Mouse (Mus musculus) liver, adult 2 months (tissue): ENCODE results near the gene Acap1. TPM values are rescaled to one million over a fixed set of nuclear protein-coding genes. Genes with fewer than 3 reads are reported as not detected.
A peak's percentile ranks its signal among the peaks of the same experiment; 100 is the strongest.
"Not testable (repeated sequence)": the region's sequence is repeated elsewhere in the genome, so short reads cannot be mapped to it uniquely, and the experiment has no call there.

Source experiments
- DNase-seq: peaks from one replicate; pipeline ENCODE4 v3.0.0-alpha.2; 2011; ENCODE audit warnings: low read depth, low spot score; ENCODE audit errors: extremely low read depth
- H3K27ac ChIP-seq: fragments of 200-500 bp; replicated peaks from 2 replicates; pipeline ENCODE4 v1.5.1; 2012; ENCODE audit warnings: low read depth, mild to moderate bottlenecking, control low read depth, inconsistent platforms, low read length; ENCODE audit not compliant: insufficient read depth
- H3K27me3 ChIP-seq: fragments of 200-500 bp; 2 replicates; pipeline ENCODE4 v1.6.1; 2012; ENCODE audit warnings: mild to moderate bottlenecking, moderate library complexity, low read length, inconsistent platforms; ENCODE audit not compliant: control insufficient read depth, insufficient read depth
- H3K36me3 ChIP-seq: fragments of 200-500 bp; 2 replicates; pipeline ENCODE4 v1.6.1; 2012; ENCODE audit warnings: low read length, inconsistent platforms; ENCODE audit not compliant: control insufficient read depth, insufficient read depth
- H3K4me1 ChIP-seq: fragments of 200-500 bp; 2 replicates; pipeline ENCODE4 v1.6.1; 2011; ENCODE audit warnings: low read length; ENCODE audit not compliant: control insufficient read depth, insufficient read depth
- H3K4me3 ChIP-seq: fragments of 200-500 bp; 2 replicates; pipeline ENCODE4 v1.5.1; 2011; ENCODE audit warnings: low read depth, mild to moderate bottlenecking, control low read depth, low read length, moderate library complexity; ENCODE audit not compliant: insufficient read depth
- H3K79me2 ChIP-seq: fragments of 200-500 bp; 2 replicates; pipeline ENCODE4 v1.6.1; 2012; ENCODE audit warnings: inconsistent platforms, mild to moderate bottlenecking, low read length, moderate library complexity; ENCODE audit not compliant: control insufficient read depth, insufficient read depth
- H3K9ac ChIP-seq: fragments of 200-500 bp; 2 replicates; pipeline ENCODE4 v1.6.1; 2012; ENCODE audit warnings: low read depth, mild to moderate bottlenecking, control low read depth, inconsistent platforms, low read length
- CTCF ChIP-seq: fragments of 200-500 bp; IDR thresholded peaks from 2 replicates; pipeline ENCODE4 v1.5.1; 2011; ENCODE audit warnings: low read depth, low read length, control low read depth
- POLR2A ChIP-seq: fragments of 200-500 bp; IDR thresholded peaks from 2 replicates; pipeline ENCODE4 v1.6.1; 2011; ENCODE audit warnings: low read length, control low read depth; ENCODE audit not compliant: insufficient read depth; ENCODE audit errors: extremely low read depth
- WGBS: fragments of 180-500 bp; shearing (Covaris S2); methylation state at CpG from one replicate; pipeline ENCODE4 v1.1.7; 2018; 5-methylcytosine and 5-hydroxymethylcytosine counted together
- polyA plus RNA-seq: library from polyadenylated mRNA; depleted of rRNA; stranded (reverse); fragments of >200 nt; gene quantifications from 2 replicates; pipeline ENCODE4 v1.2.3, GENCODE M21; 2012
- total RNA-seq: library from RNA; depleted of rRNA; stranded (reverse); fragments of >200 nt; gene quantifications from 2 replicates; pipeline ENCODE4 v1.2.3, GENCODE M21; 2014

Acap1 gene
- total and polyA plus RNA-seq, 2 experiments, result 1.2 to 3.3 TPM

- H3K4me3 ChIP-seq, result no peak overlapping the region
- H3K4me1 ChIP-seq, result peaks cover 5% of the 10 kb centered on the region
- 63% methylated on average over 4 of the region's 4 CpGs for WGBS
- TF ChIP-seq CTCF, result no peak
- TF ChIP-seq POLR2A, result no peak
- H3K79me2 ChIP-seq, result no peaks in the 10 kb centered on the region
- no peaks in the 10 kb centered on the region for H3K36me3 ChIP-seq
- H3K9ac ChIP-seq, result no peak overlapping the region
- DNase-seq, result no peak
- peaks cover 11% of the 10 kb centered on the region for H3K27me3 ChIP-seq
- no peak overlapping the region for H3K27ac ChIP-seq
Observed at GRCm38 (mm10) chr11:69933066-69933465, 37.7 kb upstream of the Acap1 start.

GRCm38 (mm10) chr11:69932254-69932653, 36.9 kb upstream of the Acap1 start:
- Histone ChIP-seq H3K27ac (no peak overlapping the region), H3K4me1 (peaks cover 5% of the 10 kb centered on the region), H3K9ac (no peak overlapping the region), H3K27me3 (peaks cover 11% of the 10 kb centered on the region), H3K36me3 (no peaks in the 10 kb centered on the region), H3K4me3 (no peak overlapping the region), H3K79me2 (no peaks in the 10 kb centered on the region)
- DNase-seq, result no peak
- WGBS, result 41% methylated on average over 3 of the region's 3 CpGs
- TF ChIP-seq POLR2A, result no peak
- TF ChIP-seq CTCF, result peak; percentile 42; the same call in 1 of the 2 replicates

GRCm38 (mm10) chr11:69931769-69932168, 36.4 kb upstream of the Acap1 start:
- no peak overlapping the region for H3K27ac ChIP-seq
- H3K27me3 ChIP-seq, result peaks cover 11% of the 10 kb centered on the region
- peaks cover 5% of the 10 kb centered on the region for H3K4me1 ChIP-seq
- H3K79me2 ChIP-seq, result no peaks in the 10 kb centered on the region
- DNase-seq, result no peak
- no peaks in the 10 kb centered on the region for H3K36me3 ChIP-seq
- WGBS, result 76% methylated on average over 8 of the region's 8 CpGs
- TF ChIP-seq CTCF, result no peak
- TF ChIP-seq POLR2A, result no peak
- no peak overlapping the region for H3K4me3 ChIP-seq
- no peak overlapping the region for H3K9ac ChIP-seq

- no peak for DNase-seq
- Histone ChIP-seq H3K36me3 (no peaks in the 10 kb centered on the region), H3K4me3 (no peak overlapping the region), H3K4me1 (peaks cover 5% of the 10 kb centered on the region), H3K27me3 (peaks cover 10% of the 10 kb centered on the region), H3K27ac (no peak overlapping the region), H3K9ac (no peak overlapping the region), H3K79me2 (no peaks in the 10 kb centered on the region)
- 74% methylated on average over 3 of the region's 3 CpGs for WGBS
- TF ChIP-seq CTCF (no peak), POLR2A (no peak)
Observed at GRCm38 (mm10) chr11:69930967-69931537, 35.7 kb upstream of the Acap1 start.

- H3K4me3 ChIP-seq, H3K4me1 ChIP-seq, H3K27ac ChIP-seq, H3K9ac ChIP-seq, H3K79me2 ChIP-seq, H3K27me3 ChIP-seq, H3K36me3 ChIP-seq, DNase-seq: not testable (repeated sequence)
- 87% methylated on average over 8 of the region's 8 CpGs for WGBS
Observed at GRCm38 (mm10) chr11:69930176-69930575, 34.8 kb upstream of the Acap1 start.

- no peak overlapping the region for H3K9ac ChIP-seq
- peaks cover 2% of the 10 kb centered on the region; the same call in 1 of the 2 replicates for H3K4me1 ChIP-seq
- H3K27me3 ChIP-seq, result no peaks in the 10 kb centered on the region
- TF ChIP-seq POLR2A (no peak), CTCF (no peak)
- H3K79me2 ChIP-seq, result no peaks in the 10 kb centered on the region
- no peaks in the 10 kb centered on the region for H3K36me3 ChIP-seq
- no peak for DNase-seq
- H3K27ac ChIP-seq, result no peak overlapping the region
- 40% methylated on average over 4 of the region's 4 CpGs for WGBS
- H3K4me3 ChIP-seq, result no peak overlapping the region
Observed at GRCm38 (mm10) chr11:69929712-69930111, 34.4 kb upstream of the Acap1 start.
